Mouse (Mus musculus): Measurements from ENCODE around the gene Slc12a9. TPM values are rescaled to one million over a fixed set of nuclear protein-coding genes. Genes with fewer than 3 reads are reported as not detected.

Gene Slc12a9
- polyA plus RNA-seq, 1 experiment from 2014 or later, result 16.4 TPM

- WGBS, result 87% methylated on average over 1 of the region's 1 CpGs
- Histone ChIP-seq H3K4me3 (ENCODE audit: low read depth, low read length) (no peak overlapping the region), H3K9ac (replicated peaks; ENCODE audit: low read depth, low read length) (no peak overlapping the region), H3K27ac (ENCODE audit: low read depth, low read length) (no peak overlapping the region), H3K9me3 (ENCODE audit: control insufficient read depth, low read length) (no peaks in the 10 kb centered on the region), H3K4me1 (ENCODE audit: control insufficient read depth, insufficient read depth, low read length) (peaks cover 5% of the 10 kb centered on the region; the same call in 1 of the 2 replicates), H3K4me2 (ENCODE audit: low read depth, low read length) (no peak overlapping the region), H3K27me3 (ENCODE audit: control insufficient read depth, insufficient read depth, low read length) (no peaks in the 10 kb centered on the region), H3K36me3 (ENCODE audit: control insufficient read depth, insufficient read depth, low read length) (peaks cover 18% of the 10 kb centered on the region)
- ATAC-seq (ENCODE audit: low read depth), result no peak
These were observed 14.8 kb downstream of the Slc12a9 start for GRCm38 (mm10) chr5:137318570-137318969.

GRCm38 (mm10) chr5:137317361-137317760 is 16.0 kb downstream of the Slc12a9 start:
- 90% methylated on average over 8 of the region's 8 CpGs for WGBS
- Histone ChIP-seq H3K9me3 (ENCODE audit: control insufficient read depth, low read length) (no peaks in the 10 kb centered on the region), H3K4me2 (ENCODE audit: low read depth, low read length) (no peak overlapping the region), H3K4me3 (ENCODE audit: low read depth, low read length) (no peak overlapping the region), H3K36me3 (ENCODE audit: control insufficient read depth, insufficient read depth, low read length) (peaks cover 18% of the 10 kb centered on the region), H3K27me3 (ENCODE audit: control insufficient read depth, insufficient read depth, low read length) (no peaks in the 10 kb centered on the region), H3K9ac (replicated peaks; ENCODE audit: low read depth, low read length) (no peak overlapping the region), H3K27ac (ENCODE audit: low read depth, low read length) (no peak overlapping the region), H3K4me1 (ENCODE audit: control insufficient read depth, insufficient read depth, low read length) (peaks cover 5% of the 10 kb centered on the region; the same call in 1 of the 2 replicates)
- ATAC-seq (ENCODE audit: low read depth), result no peak

GRCm38 (mm10) chr5:137315084-137315903 is 18.1 kb downstream of the Slc12a9 start:
- WGBS, result 40% methylated on average over 30 of the region's 30 CpGs
- Histone ChIP-seq H3K27ac (ENCODE audit: low read depth, low read length) (no peak overlapping the region), H3K27me3 (ENCODE audit: control insufficient read depth, insufficient read depth, low read length) (no peaks in the 10 kb centered on the region), H3K4me3 (ENCODE audit: low read depth, low read length) (no peak overlapping the region), H3K4me1 (ENCODE audit: control insufficient read depth, insufficient read depth, low read length) (peaks cover 5% of the 10 kb centered on the region; the same call in 1 of the 2 replicates), H3K36me3 (ENCODE audit: control insufficient read depth, insufficient read depth, low read length) (peaks cover 9% of the 10 kb centered on the region), H3K4me2 (ENCODE audit: low read depth, low read length) (no peak overlapping the region), H3K9ac (replicated peaks; ENCODE audit: low read depth, low read length) (no peak overlapping the region), H3K9me3 (ENCODE audit: control insufficient read depth, low read length) (no peaks in the 10 kb centered on the region)
- peak; percentile 21; the same call in 1 of the 2 replicates for ATAC-seq (ENCODE audit: low read depth)

- peak within 1 kb of the TSS; percentile 43 for H3K9ac ChIP-seq (replicated peaks; ENCODE audit: low read depth, low read length)
- peak within 1 kb of the TSS; percentile 44; the same call in 1 of the 2 replicates for H3K27ac ChIP-seq (ENCODE audit: low read depth, low read length)
- peaks cover 5% of the 10 kb centered on the region; the same call in 1 of the 2 replicates for H3K4me1 ChIP-seq (ENCODE audit: control insufficient read depth, insufficient read depth, low read length)
- peak within 1 kb of the TSS; percentile 47 for H3K4me2 ChIP-seq (ENCODE audit: low read depth, low read length)
- 15% methylated on average over 30 of the region's 30 CpGs for WGBS
- H3K36me3 ChIP-seq (ENCODE audit: control insufficient read depth, insufficient read depth, low read length), result peaks cover 9% of the 10 kb centered on the region
- H3K4me3 ChIP-seq (ENCODE audit: low read depth, low read length), result peak within 1 kb of the TSS; percentile 30
- no peaks in the 10 kb centered on the region for H3K27me3 ChIP-seq (ENCODE audit: control insufficient read depth, insufficient read depth, low read length)
- peak; percentile 87 for ATAC-seq (ENCODE audit: low read depth)
- no peaks in the 10 kb centered on the region for H3K9me3 ChIP-seq (ENCODE audit: control insufficient read depth, low read length)
These were observed 19.0 kb downstream of the Slc12a9 start, which contains the start of gene Trip6 for GRCm38 (mm10) chr5:137314193-137315083. Trip6 (minus strand) TSS chr5:137314404.

- ATAC-seq (ENCODE audit: low read depth), result peak; percentile 35
- peaks cover 8% of the 10 kb centered on the region for H3K36me3 ChIP-seq (ENCODE audit: control insufficient read depth, insufficient read depth, low read length)
- 4% methylated on average over 22 of the region's 22 CpGs for WGBS
- peak overlapping the region; percentile 43 for H3K9ac ChIP-seq (replicated peaks; ENCODE audit: low read depth, low read length)
- no peaks in the 10 kb centered on the region for H3K27me3 ChIP-seq (ENCODE audit: control insufficient read depth, insufficient read depth, low read length)
- H3K9me3 ChIP-seq (ENCODE audit: control insufficient read depth, low read length), result no peaks in the 10 kb centered on the region
- peak overlapping the region; percentile 47 for H3K4me2 ChIP-seq (ENCODE audit: low read depth, low read length)
- peak overlapping the region; percentile 30 for H3K4me3 ChIP-seq (ENCODE audit: low read depth, low read length)
- H3K4me1 ChIP-seq (ENCODE audit: control insufficient read depth, insufficient read depth, low read length), result peaks cover 5% of the 10 kb centered on the region; the same call in 1 of the 2 replicates
- 0 out of 2 replicates have a peak overlapping the region, but pooled peaks have one; percentile 6 for H3K27ac ChIP-seq (ENCODE audit: low read depth, low read length)
These were observed 19.8 kb downstream of the Slc12a9 start for GRCm38 (mm10) chr5:137313466-137314192.

- no peak for ATAC-seq (ENCODE audit: low read depth)
- Histone ChIP-seq H3K9ac (replicated peaks; ENCODE audit: low read depth, low read length) (peak overlapping the region; percentile 94), H3K9me3 (ENCODE audit: control insufficient read depth, low read length) (no peaks in the 10 kb centered on the region), H3K4me1 (ENCODE audit: control insufficient read depth, insufficient read depth, low read length) (peaks cover 30% of the 10 kb centered on the region), H3K27ac (ENCODE audit: low read depth, low read length) (peak overlapping the region; percentile 95), H3K4me2 (ENCODE audit: low read depth, low read length) (peak overlapping the region; percentile 57), H3K27me3 (ENCODE audit: control insufficient read depth, insufficient read depth, low read length) (no peaks in the 10 kb centered on the region), H3K36me3 (ENCODE audit: control insufficient read depth, insufficient read depth, low read length) (peaks cover 4% of the 10 kb centered on the region; the same call in 1 of the 2 replicates), H3K4me3 (ENCODE audit: low read depth, low read length) (peak overlapping the region; percentile 96; the same call in 1 of the 2 replicates)
- WGBS, result over 99% methylated on average over 4 of the region's 4 CpGs
These were observed 25.0 kb downstream of the Slc12a9 start for GRCm38 (mm10) chr5:137308356-137308755.

- under 1% methylated on average over 50 of the region's 72 CpGs for WGBS
- peaks cover 15% of the 10 kb centered on the region for H3K36me3 ChIP-seq (ENCODE audit: control insufficient read depth, insufficient read depth, low read length)
- H3K9me3 ChIP-seq (ENCODE audit: control insufficient read depth, low read length), result no peaks in the 10 kb centered on the region
- peak within 1 kb of the TSS; percentile 95 for H3K27ac ChIP-seq (ENCODE audit: low read depth, low read length)
- peak within 1 kb of the TSS; percentile 96 for H3K4me3 ChIP-seq (ENCODE audit: low read depth, low read length)
- H3K9ac ChIP-seq (replicated peaks; ENCODE audit: low read depth, low read length), result peak within 1 kb of the TSS; percentile 94
- peak within 1 kb of the TSS; percentile 71 for H3K4me2 ChIP-seq (ENCODE audit: low read depth, low read length)
- H3K27me3 ChIP-seq (ENCODE audit: control insufficient read depth, insufficient read depth, low read length), result no peaks in the 10 kb centered on the region
- ATAC-seq (ENCODE audit: low read depth), result peak; percentile 83
- peaks cover 30% of the 10 kb centered on the region for H3K4me1 ChIP-seq (ENCODE audit: control insufficient read depth, insufficient read depth, low read length)
These were observed 26.1 kb downstream of the Slc12a9 start, which contains the start of gene Srrt for GRCm38 (mm10) chr5:137307071-137307912. Srrt (minus strand) TSS chr5:137307674.
